Mouse (Mus musculus): Measurements from ENCODE around the gene Fads3. TPM values are rescaled to one million over a fixed set of nuclear protein-coding genes. Genes with fewer than 3 reads are reported as not detected.

Fads3 gene
- polyA plus RNA-seq, 1 experiment from 2014 or later, result 39.4 TPM

DNA sequence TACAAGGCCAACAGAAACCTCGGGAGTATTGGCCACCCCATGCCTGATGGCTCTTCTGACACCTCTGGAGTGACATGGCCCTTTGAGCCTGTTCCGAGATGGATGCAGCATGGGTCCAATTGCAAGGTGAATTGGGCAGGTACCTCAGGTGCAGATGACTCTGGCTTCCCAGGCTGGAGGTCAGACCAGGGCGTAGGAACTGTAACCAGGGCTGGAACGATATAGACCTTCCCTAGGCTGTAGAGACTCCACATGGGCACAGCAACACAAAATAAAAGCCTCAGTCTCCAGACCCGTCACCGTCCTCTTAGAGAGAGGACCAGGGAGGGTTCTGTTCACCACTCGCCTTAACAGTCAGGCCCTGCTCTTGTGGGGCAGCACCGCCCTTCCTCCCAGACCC, 20.9 kb downstream of the Fads3 start:
- Histone ChIP-seq H3K36me3 (peaks cover 86% of the 10 kb centered on the region), H3K9me3 (no peaks in the 10 kb centered on the region), H3K27me3 (replicated peaks) (no peaks in the 10 kb centered on the region), H3K27ac (replicated peaks) (no peak overlapping the region), H3K4me2 (no peak overlapping the region), H3K4me1 (peaks cover 27% of the 10 kb centered on the region), H3K4me3 (no peak overlapping the region), H3K9ac (no peak overlapping the region)
- 87% methylated on average over 8 of the region's 8 CpGs for WGBS
- ATAC-seq (ENCODE audit: extremely low read depth, insufficient number of reproducible peaks, low FRiP score, low TSS enrichment), result no peak

DNA sequence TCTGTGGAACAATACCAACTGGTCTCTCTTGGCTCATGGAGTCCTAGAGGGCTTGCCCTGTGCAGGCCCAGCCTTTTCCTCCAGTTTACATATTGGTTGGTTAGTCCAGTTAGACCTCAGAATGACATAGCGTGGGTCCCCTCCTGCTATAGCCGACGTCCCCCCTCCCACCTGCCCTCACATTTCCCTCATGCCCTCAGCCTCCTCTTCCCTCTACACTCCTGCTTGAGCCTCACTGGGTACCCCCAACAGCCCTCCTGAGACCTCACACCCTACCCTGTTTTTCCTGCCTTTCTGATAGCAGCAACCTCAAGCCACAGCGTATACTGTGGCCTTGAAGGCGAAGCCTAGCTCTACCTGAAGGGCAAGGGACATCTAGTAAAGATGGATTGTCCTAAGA, 21.5 kb downstream of the Fads3 start:
- no peak for ATAC-seq (ENCODE audit: extremely low read depth, insufficient number of reproducible peaks, low FRiP score, low TSS enrichment)
- Histone ChIP-seq H3K4me3 (no peak overlapping the region), H3K9ac (no peak overlapping the region), H3K4me1 (peaks cover 27% of the 10 kb centered on the region), H3K9me3 (no peaks in the 10 kb centered on the region), H3K4me2 (no peak overlapping the region), H3K36me3 (peaks cover 86% of the 10 kb centered on the region), H3K27me3 (replicated peaks) (no peaks in the 10 kb centered on the region), H3K27ac (replicated peaks) (no peak overlapping the region)
- 92% methylated on average over 5 of the region's 5 CpGs for WGBS

DNA sequence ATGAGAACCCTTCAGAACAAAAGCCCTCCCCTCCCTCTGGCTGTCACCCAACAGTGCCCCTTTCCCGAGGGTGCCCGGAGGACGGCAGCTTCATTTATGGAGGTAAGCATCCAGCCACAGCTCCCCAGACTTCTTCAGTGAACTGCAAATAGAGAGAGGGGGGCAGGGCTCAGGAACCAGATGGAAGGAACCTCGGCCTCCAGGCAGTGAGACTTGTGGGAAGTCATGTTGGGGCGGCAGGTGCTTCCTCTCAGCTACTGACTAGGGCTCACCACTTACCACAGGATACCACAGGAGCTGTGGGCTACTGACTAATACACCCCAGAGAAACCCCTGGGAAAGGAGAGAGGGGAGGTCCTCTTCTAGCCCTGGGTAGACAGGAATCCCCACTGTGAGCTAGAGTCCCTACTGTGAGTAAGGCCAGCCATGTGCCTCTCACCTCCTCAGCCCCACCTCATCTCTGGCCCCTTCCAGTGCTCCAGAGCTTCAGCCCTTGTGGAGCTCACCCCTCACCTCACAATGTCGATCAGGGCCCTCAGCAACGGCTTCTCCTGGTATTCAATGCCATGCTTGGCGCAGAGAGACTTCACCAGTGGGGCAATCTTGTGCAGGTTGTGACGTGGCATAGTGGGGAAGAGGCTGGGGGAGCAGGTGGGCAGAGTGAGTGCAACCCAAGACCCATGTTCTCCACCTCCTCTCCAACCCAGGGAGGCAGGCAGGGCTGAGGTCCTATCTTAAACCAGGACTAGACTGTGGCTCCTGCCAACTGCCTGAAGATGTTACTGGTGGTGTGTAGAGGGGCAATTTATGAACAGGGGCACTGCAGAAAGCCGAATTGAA, 23.0 kb downstream of the Fads3 start:
- no peak for ATAC-seq (ENCODE audit: extremely low read depth, insufficient number of reproducible peaks, low FRiP score, low TSS enrichment)
- Histone ChIP-seq H3K4me2 (no peak overlapping the region), H3K27me3 (replicated peaks) (no peaks in the 10 kb centered on the region), H3K36me3 (peaks cover 86% of the 10 kb centered on the region), H3K4me1 (peaks cover 25% of the 10 kb centered on the region), H3K4me3 (no peak overlapping the region), H3K9me3 (no peaks in the 10 kb centered on the region), H3K27ac (replicated peaks) (no peak overlapping the region), H3K9ac (no peak overlapping the region; the same call in 1 of the 2 replicates)
- 73% methylated on average over 10 of the region's 10 CpGs for WGBS

DNA sequence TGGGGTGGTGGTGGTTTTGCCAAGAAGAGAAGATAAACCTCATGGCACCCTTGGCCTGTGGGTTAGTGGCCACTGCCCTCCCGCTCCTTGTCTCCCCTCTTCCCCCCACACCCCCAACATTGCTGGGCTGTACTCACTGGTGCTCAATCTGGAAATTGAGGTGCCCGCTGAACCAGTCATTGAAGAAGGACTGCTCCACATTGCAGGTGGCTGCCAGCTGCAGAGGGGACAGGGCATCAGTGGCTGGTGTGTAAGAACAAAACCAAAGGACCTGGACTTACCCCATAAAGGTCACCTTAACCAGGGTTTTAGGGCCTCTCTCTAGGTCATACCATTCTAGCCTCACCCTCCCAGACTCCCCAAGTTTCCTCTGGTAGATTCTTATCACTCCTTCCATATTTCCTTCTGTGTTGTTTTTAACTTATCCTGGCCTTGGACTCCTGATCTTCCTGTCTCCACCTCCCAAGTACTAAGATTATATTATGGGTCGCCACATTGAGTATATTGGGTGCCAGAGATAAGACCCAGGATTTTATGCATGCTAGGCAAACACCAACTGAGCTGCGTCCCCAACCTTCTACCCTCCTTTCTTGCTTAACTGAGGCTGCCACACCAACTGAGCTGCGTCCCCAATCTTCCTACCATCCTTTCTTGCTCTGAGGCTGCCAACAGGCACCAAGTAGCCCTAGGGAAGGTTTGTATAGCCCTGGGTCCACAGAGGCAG, 24.3 kb downstream of the Fads3 start:
- H3K4me1 ChIP-seq, result peaks cover 14% of the 10 kb centered on the region
- H3K9me3 ChIP-seq, result no peaks in the 10 kb centered on the region
- WGBS, result 82% methylated on average over 5 of the region's 5 CpGs
- H3K27me3 ChIP-seq (replicated peaks), result no peaks in the 10 kb centered on the region
- H3K9ac ChIP-seq, result no peak overlapping the region
- ATAC-seq (ENCODE audit: extremely low read depth, insufficient number of reproducible peaks, low FRiP score, low TSS enrichment), result no peak
- H3K27ac ChIP-seq (replicated peaks), result no peak overlapping the region
- peaks cover 94% of the 10 kb centered on the region for H3K36me3 ChIP-seq
- H3K4me2 ChIP-seq, result no peak overlapping the region
- H3K4me3 ChIP-seq, result no peak overlapping the region

DNA sequence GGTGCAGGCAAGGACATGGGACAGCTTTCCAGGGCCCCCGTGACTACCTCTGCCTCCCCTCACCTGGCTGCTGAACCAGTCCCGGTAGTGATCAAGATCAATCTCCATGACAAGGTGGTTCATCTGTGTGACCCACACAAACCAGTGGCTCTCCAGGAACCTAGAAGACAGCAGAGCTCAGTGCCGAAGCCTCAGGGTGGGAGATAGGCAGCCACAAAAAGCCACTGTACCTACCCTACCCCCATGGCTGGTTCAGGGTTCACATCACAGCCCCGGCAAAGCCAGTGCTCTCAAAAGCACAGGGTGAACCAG, 24.8 kb downstream of the Fads3 start:
- Histone ChIP-seq H3K27me3 (replicated peaks) (no peaks in the 10 kb centered on the region), H3K27ac (replicated peaks) (no peak overlapping the region), H3K4me3 (no peak overlapping the region), H3K4me2 (no peak overlapping the region), H3K9me3 (no peaks in the 10 kb centered on the region), H3K9ac (no peak overlapping the region), H3K4me1 (peaks cover 10% of the 10 kb centered on the region), H3K36me3 (peaks cover 98% of the 10 kb centered on the region)
- 90% methylated on average over 4 of the region's 4 CpGs for WGBS
- ATAC-seq (ENCODE audit: extremely low read depth, insufficient number of reproducible peaks, low FRiP score, low TSS enrichment), result no peak

DNA sequence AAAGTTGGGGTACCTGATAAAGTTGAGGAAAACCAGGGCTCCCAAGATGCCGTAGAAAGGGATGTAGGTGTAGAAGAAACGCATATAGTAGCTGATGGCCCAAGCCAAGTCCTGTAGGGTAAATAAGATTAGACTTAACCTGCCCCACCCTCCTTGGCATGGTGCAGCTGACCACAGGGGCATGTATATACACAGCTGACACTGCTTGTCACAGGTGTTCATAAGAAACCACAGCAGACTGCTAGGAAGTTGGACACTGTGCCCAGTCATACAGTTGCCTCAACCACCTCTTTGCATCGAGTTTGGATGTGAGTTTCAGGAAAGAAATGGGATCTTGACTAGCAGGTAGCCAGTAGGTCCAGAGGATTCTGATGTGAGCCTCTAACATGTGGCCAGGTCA, 25.1 kb downstream of the Fads3 start:
- H3K9me3 ChIP-seq, result no peaks in the 10 kb centered on the region
- ATAC-seq (ENCODE audit: extremely low read depth, insufficient number of reproducible peaks, low FRiP score, low TSS enrichment), result no peak
- no peak overlapping the region for H3K27ac ChIP-seq (replicated peaks)
- WGBS, result 88% methylated on average over 3 of the region's 3 CpGs
- H3K9ac ChIP-seq, result no peak overlapping the region
- peaks cover 98% of the 10 kb centered on the region for H3K36me3 ChIP-seq
- H3K4me3 ChIP-seq, result no peak overlapping the region
- H3K4me2 ChIP-seq, result no peak overlapping the region
- H3K27me3 ChIP-seq (replicated peaks), result no peaks in the 10 kb centered on the region
- 0 out of 2 replicates have a peak, but pooled peaks cover 8% of the 10 kb centered on the region for H3K4me1 ChIP-seq

DNA sequence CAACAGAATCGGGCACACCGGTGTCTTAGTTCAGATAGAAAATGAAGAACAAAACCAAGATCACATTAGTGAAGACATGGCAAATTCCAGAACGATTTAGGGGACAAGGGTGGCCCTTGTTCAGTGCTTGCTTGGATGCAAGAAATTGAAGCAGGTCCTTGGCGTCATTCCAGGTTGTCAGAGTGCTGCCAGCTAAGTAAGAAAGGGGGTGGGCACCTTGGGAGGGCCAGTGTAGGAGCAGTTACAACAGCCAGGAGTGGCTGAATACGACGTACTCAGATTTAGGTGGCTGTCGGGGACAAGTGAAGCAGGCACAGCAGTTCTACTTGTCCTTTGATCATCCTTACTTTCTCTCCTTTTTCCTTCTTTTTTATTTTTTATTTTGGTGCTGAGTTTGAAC, 26.3 kb downstream of the Fads3 start:
- Histone ChIP-seq H3K27me3 (replicated peaks) (no peaks in the 10 kb centered on the region), H3K9ac (no peak overlapping the region), H3K4me2 (no peak overlapping the region), H3K36me3 (peaks cover 98% of the 10 kb centered on the region), H3K4me1 (0 out of 2 replicates have a peak, but pooled peaks cover 8% of the 10 kb centered on the region), H3K27ac (replicated peaks) (no peak overlapping the region), H3K4me3 (no peak overlapping the region), H3K9me3 (no peaks in the 10 kb centered on the region)
- 80% methylated on average over 7 of the region's 7 CpGs for WGBS
- ATAC-seq (ENCODE audit: extremely low read depth, insufficient number of reproducible peaks, low FRiP score, low TSS enrichment), result no peak

DNA sequence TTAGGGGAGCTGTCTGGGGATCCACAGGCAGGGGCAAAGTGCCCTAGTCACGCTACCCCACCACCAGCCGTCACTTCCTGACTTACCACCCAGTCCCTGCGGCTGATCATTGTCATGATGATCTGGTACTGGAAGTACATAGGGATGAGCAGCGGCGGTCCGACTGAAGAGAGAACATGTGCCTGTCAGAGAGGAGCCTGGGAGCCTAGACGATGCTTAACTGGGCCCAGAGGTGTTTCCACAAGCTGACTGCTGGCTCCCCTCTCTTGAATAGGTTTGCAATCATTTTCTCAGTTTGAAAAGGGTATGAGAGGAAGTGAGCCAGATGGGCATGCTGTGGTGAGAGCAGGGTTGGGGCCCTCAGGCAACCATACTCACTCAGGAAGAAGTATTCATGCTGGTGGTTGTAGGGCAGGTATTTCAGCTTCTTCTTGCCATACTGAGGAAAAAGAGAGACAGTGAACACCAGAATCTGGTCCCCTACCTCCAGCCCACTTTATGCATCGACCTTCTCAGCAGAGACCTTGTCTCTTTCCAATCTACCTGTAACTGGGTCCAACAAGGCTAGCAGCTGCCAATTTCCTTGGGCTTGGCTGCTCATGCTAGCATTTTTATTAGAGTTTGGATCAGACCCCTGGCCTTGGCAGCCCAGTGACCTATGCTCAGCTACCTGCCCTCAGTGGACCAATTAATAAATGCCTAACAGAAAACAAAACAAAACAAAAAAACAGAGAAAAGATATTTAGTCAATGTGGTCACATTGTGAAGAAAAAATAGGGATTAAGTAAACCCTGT, 29.0 kb downstream of the Fads3 start:
- no peak overlapping the region for H3K9ac ChIP-seq
- no peaks in the 10 kb centered on the region for H3K9me3 ChIP-seq
- no peaks in the 10 kb centered on the region for H3K27me3 ChIP-seq (replicated peaks)
- no peak for ATAC-seq (ENCODE audit: extremely low read depth, insufficient number of reproducible peaks, low FRiP score, low TSS enrichment)
- 93% methylated on average over 8 of the region's 8 CpGs for WGBS
- no peak overlapping the region for H3K4me3 ChIP-seq
- H3K27ac ChIP-seq (replicated peaks), result no peak overlapping the region
- H3K4me1 ChIP-seq, result no peaks in the 10 kb centered on the region
- no peak overlapping the region for H3K4me2 ChIP-seq
- H3K36me3 ChIP-seq, result peaks cover 100% of the 10 kb centered on the region

DNA sequence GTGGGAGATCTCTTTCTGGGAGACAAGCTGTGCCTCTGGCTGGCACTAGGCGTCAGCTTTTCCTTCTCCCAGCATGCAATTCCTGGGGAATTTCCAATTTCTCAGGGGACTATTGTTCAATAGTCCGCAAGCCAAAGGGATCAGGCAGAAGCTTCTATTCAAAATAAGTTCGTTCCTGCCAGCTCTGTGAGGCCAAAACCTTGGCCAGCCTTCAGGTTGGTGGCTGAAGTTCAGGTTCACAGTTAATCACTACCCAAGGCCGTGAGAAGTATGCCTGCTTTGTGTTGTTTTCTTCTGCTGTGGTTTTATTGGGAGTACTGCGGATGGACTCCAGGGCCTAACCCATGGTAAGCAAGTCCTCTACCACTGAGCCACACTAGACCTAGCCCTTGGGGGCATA, 29.8 kb downstream of the Fads3 start:
- no peak for ATAC-seq (ENCODE audit: extremely low read depth, insufficient number of reproducible peaks, low FRiP score, low TSS enrichment)
- Histone ChIP-seq H3K4me1 (no peaks in the 10 kb centered on the region), H3K36me3 (peaks cover 100% of the 10 kb centered on the region), H3K27ac (replicated peaks) (no peak overlapping the region), H3K27me3 (replicated peaks) (no peaks in the 10 kb centered on the region), H3K9ac (no peak overlapping the region), H3K9me3 (no peaks in the 10 kb centered on the region), H3K4me3 (no peak overlapping the region), H3K4me2 (no peak overlapping the region)
- 90% methylated on average over 5 of the region's 5 CpGs for WGBS

DNA sequence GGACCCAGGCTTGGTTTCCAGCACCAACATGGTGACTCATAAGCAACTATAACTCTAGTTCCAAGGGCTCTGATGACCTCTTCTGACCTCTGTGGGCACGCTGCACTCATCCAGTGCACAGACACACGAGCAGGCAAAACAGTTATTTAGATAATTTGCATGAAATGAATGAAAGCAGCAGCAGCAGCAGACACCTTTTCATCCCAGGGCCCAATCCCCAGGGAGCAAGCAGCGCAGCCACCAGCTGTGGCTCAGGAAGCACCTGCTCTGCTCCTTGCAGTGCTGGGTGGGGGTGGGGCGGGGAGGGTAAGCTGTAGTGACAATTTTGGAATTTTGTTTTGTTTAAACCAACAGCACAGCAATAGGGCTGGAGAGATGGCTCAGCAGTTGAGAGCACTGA, 30.5 kb downstream of the Fads3 start:
- Histone ChIP-seq H3K9ac (no peak overlapping the region), H3K4me1 (no peaks in the 10 kb centered on the region), H3K36me3 (peaks cover 100% of the 10 kb centered on the region), H3K27ac (replicated peaks) (no peak overlapping the region), H3K9me3 (no peaks in the 10 kb centered on the region), H3K4me3 (no peak overlapping the region), H3K4me2 (no peak overlapping the region), H3K27me3 (replicated peaks) (no peaks in the 10 kb centered on the region)
- ATAC-seq (ENCODE audit: extremely low read depth, insufficient number of reproducible peaks, low FRiP score, low TSS enrichment), result no peak
- WGBS, result 82% methylated on average over 4 of the region's 4 CpGs

DNA sequence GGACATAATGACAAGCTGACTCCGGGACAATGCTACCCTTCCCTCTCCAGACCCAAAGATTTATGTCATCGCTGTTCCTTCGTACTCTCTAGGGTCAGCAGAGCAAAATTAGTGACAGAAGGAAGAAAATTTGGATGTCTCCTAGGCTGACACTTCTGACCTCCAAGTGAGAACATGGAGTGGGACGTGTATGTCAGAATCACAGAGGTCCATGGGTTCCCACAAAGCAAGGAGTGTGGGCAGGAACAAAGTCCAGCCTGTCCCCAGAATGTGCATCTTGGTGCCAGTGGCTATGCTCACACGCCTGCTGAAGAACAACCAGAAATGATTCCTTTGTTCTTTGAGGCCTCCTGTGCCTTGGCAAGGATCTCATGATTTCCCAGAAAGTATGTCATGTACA, 31.8 kb downstream of the Fads3 start:
- no peak overlapping the region for H3K4me2 ChIP-seq
- H3K36me3 ChIP-seq, result peaks cover 100% of the 10 kb centered on the region
- H3K27me3 ChIP-seq (replicated peaks), result no peaks in the 10 kb centered on the region
- ATAC-seq (ENCODE audit: extremely low read depth, insufficient number of reproducible peaks, low FRiP score, low TSS enrichment), result no peak
- H3K27ac ChIP-seq (replicated peaks), result no peak overlapping the region
- WGBS, result 89% methylated on average over 5 of the region's 5 CpGs
- H3K4me3 ChIP-seq, result no peak overlapping the region
- H3K4me1 ChIP-seq, result no peaks in the 10 kb centered on the region
- H3K9me3 ChIP-seq, result no peaks in the 10 kb centered on the region
- H3K9ac ChIP-seq, result no peak overlapping the region

All from heart, embryonic 13.5 days (tissue).